Mouse (Mus musculus) adrenal gland, postnatal 10 days (tissue): ENCODE data around the gene Hcfc1r1. TPM values are rescaled to one million over a fixed set of nuclear protein-coding genes. Genes with fewer than 3 reads are reported as not detected.

Experiments
- DNase-seq: peaks from one replicate; pipeline ENCODE4 v3.0.0; 2021; ENCODE audit warnings: mixed read lengths
- total RNA-seq, 2 experiments: library from RNA; stranded (reverse); gene quantifications; 2 replicates each; pipeline ENCODE4 v1.2.3; 2021

The Hcfc1r1 gene
- total RNA-seq, 2 experiments from 2014 or later = 136 to 169 TPM

GRCm38 (mm10) chr17:23675127-23675526 lies 1.7 kb downstream of the Hcfc1r1 start:
- DNase-seq = peak; percentile 82

GRCm38 (mm10) chr17:23675564-23676281 lies 2.3 kb downstream of the Hcfc1r1 start:
- DNase-seq = peak; percentile 83

GRCm38 (mm10) chr17:23676473-23677031 lies 3.2 kb downstream of the Hcfc1r1 start:
- peak; percentile 85 for DNase-seq

GRCm38 (mm10) chr17:23677236-23677679 lies 3.9 kb downstream of the Hcfc1r1 start, which contains the start of gene Tnfrsf12a:
TSS of gene Tnfrsf12a (minus strand) at chr17:23677468.
- DNase-seq = peak; percentile 92

GRCm38 (mm10) chr17:23679127-23679835 lies 5.9 kb downstream of the Hcfc1r1 start, which contains the start of gene Cldn6:
TSS of gene Cldn6 (plus strand) at chr17:23679249.
- DNase-seq = no peak

GRCm38 (mm10) chr17:23680336-23680735 lies 6.9 kb downstream of the Hcfc1r1 start:
- DNase-seq = no peak

GRCm38 (mm10) chr17:23681086-23681485 lies 7.7 kb downstream of the Hcfc1r1 start:
- DNase-seq = peak; percentile 55

- no peak for DNase-seq
Observed at GRCm38 (mm10) chr17:23682092-23682491, 8.7 kb downstream of the Hcfc1r1 start.

GRCm38 (mm10) chr17:23682530-23682929 lies 9.1 kb downstream of the Hcfc1r1 start:
- DNase-seq = no peak

- DNase-seq = no peak
Observed at GRCm38 (mm10) chr17:23683226-23683625, 9.8 kb downstream of the Hcfc1r1 start.

- DNase-seq = no peak
Observed at GRCm38 (mm10) chr17:23683856-23684672, 10.7 kb downstream of the Hcfc1r1 start, which contains the start of gene Cldn9. TSS of gene Cldn9 (minus strand) at chr17:23684026.

- no peak for DNase-seq
Observed at GRCm38 (mm10) chr17:23694491-23694890, 21.1 kb downstream of the Hcfc1r1 start.

- no peak for DNase-seq
Observed at GRCm38 (mm10) chr17:23695801-23696200, 22.4 kb downstream of the Hcfc1r1 start.

- DNase-seq = peak; percentile 61
Observed at GRCm38 (mm10) chr17:23699131-23700077, 26.0 kb downstream of the Hcfc1r1 start.

GRCm38 (mm10) chr17:23700079-23700478 lies 26.7 kb downstream of the Hcfc1r1 start:
- DNase-seq = peak; percentile 95

- no peak for DNase-seq
Observed at GRCm38 (mm10) chr17:23703301-23703700, 29.9 kb downstream of the Hcfc1r1 start.

- DNase-seq = no peak
Observed at GRCm38 (mm10) chr17:23704741-23705140, 31.3 kb downstream of the Hcfc1r1 start.

- no peak for DNase-seq
Observed at GRCm38 (mm10) chr17:23705525-23706104, 32.2 kb downstream of the Hcfc1r1 start.

- DNase-seq = peak; percentile 85
Observed at GRCm38 (mm10) chr17:23706212-23706611, 32.8 kb downstream of the Hcfc1r1 start.

GRCm38 (mm10) chr17:23717003-23717402 lies 43.6 kb downstream of the Hcfc1r1 start:
- no peak for DNase-seq
